Mouse (Mus musculus) forelimb bud, embryonic 11.5 days (tissue): ENCODE measurements around the gene Ptprs.
"Not testable (repeated sequence)": the region's sequence is repeated elsewhere in the genome, so short reads cannot be mapped to it uniquely, and the experiment has no call there.

Experiments
- DNase-seq: peaks from one replicate; pipeline ENCODE4 v3.0.0-alpha.2; 2012; ENCODE audit warnings: low read depth, low spot score

The Ptprs gene

DNA sequence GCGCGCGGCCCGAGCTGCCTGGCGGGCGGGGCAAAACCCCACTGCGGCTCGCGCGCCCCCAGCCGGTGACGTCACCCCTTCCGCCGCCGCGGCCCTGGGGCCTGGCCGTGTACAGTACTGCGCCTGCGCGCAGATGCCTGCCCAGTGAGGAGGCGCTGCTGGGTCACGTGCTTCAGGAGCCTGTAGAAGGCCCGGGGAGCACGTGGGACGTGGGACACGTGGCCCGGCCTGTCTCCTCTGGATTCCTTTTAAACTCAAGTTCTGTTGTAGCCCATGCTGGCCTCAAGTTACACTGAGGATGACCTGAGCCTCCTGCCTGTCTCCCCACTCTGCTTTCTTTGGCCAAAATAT, at the start of gene Ptprs:
Gene Ptprs (minus strand): TSS at position 82 of the 351 bp plus-strand sequence.
- peak; percentile 98 for DNase-seq

DNA sequence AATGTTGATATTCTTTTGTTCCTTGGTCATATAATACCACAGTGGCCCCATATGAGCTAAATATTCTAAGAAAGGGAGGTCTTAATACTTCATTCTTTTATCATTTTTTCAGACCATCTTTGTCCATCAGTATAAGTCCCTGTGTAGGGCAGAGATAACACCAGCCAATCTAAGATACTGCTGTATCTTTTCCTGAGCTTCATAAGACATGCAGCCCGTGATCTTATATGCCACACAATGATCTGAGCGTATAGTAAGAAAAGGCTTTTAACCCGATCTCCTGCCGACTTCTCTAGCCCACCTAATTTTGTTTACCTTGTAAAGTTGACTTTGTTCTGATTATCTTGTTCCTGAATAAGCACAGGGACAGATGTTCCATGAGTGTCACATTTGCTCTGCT, 48.7 kb upstream of the Ptprs start:
- no peak for DNase-seq

DNA sequence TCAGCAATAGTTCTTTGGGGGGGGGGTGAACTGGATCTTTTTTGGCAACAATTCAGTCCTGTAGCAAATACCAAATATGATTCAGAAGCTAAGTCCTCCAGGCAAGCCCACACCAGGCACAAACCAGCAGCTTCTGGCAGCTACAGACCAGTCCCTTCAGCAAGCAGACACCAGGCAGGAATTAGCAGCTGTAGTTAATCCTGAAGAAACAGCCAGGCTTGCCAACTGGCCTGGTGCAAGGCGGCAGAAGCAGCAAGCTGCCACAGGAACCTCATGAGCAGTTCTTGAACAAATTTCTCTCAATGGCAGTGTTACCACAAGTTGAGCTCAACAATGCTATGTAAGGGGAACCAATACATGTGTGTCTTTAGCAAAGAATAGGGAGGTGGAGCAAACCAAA, 46.5 kb upstream of the Ptprs start:
- no peak for DNase-seq

- no peak for DNase-seq
Observed at GRCm38 (mm10) chr17:56515690-56516410, 39.6 kb upstream of the Ptprs start.

DNA sequence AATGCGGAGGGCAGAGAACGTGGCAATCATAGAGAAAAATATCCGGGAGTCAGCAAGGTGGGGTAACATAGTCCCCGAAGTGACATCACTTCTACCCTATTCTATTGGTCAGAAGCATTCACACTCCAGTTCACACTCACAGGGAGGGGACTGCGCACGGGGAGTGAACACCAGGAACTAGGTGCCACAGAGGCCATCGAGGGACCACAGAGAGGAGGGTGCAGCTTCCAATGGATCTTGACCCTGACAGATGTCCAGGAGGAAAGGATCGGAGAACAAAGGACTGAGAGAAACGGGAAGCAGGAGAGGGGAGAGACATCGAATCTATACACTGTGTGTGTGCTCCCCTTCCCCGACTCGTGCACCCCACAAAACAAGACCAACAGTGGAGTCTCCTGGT, 38.6 kb upstream of the Ptprs start:
- DNase-seq: no peak

DNA sequence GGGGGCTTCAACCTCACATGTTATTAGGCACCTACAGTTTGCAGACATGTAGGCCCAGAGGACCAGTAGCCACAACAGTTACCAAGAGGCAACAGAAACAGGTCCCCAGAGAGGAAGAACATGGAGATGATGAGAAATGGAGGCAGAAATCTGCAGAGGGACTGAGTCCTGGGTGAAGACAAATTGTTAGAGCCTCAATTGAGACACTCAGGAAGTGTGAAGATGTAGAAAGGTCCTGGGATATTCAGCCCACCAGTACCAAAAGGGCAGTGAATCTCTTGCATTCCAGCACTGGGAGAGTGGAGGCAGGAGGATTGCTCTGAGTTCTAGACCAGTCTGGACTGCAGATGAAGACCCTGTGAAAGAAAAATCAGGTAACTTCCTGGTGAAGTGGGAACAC, 38.0 kb upstream of the Ptprs start:
- no peak for DNase-seq

- DNase-seq: no peak
Observed at GRCm38 (mm10) chr17:56512310-56512709, 36.0 kb upstream of the Ptprs start, which contains the start of gene Znrf4. Gene Znrf4, minus strand, starts transcription at chr17:56512431.

DNA sequence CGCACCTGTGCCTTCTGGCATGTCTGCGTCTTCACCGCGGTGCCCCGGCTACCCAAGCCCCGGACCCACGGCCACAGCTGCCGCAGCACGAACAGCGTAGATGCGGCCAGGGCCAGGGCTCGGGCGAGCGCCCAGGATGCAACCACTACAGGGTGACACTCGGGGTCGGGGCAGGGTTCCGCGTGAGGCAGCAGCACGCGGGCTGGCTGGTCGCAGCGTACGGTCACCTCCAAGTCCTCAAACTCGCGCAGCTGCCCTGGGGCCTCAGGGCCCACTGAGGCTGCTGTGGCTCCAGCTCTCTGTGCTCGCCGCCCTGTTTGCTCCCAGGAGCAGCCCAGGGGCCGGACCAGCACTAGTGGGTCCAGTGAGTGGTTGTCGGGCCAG, 35.4 kb upstream of the Ptprs start:
- no peak for DNase-seq

GRCm38 (mm10) chr17:56510970-56511706, 34.9 kb upstream of the Ptprs start:
- DNase-seq: no peak

- DNase-seq: no peak
Observed at GRCm38 (mm10) chr17:56510473-56510969, 34.2 kb upstream of the Ptprs start.

DNA sequence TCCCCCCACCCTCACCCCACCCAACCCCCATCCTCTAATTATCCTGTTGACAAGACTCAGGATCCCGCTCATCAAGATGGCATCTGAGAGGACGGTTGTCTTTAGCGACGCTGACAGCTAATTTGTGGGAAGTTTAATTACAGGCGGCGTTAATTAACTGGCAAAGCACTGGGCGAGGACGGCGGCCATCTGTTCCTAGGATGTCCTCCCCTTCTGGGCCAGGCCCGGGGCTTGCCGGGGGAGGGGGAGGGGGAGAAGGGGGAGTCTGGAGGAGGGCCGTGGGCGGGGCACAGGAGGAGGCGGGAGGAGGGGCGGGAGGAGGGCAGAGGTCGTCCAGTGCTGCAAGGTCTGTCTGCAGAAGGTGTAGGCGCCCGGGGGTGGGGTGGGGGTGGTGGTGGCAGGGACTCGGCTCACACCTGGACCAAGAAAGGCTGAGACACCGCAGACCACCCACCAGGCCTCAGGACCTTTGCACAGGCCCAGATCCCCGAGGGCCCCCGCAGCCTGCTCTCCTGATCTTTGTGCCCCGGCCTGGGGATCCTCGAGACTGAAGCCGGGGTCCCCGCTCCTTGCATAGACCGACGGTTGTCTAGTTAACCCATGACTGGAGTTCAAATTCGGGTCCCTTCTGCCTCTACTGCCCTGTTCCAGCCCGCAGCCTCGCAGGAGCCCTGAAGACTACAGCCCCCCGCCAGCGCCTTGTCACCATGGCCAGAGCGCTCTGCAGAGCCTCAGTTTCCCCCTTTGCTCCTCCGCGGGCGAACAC, 33.6 kb upstream of the Ptprs start:
- DNase-seq: no peak

- no peak for DNase-seq
Observed at GRCm38 (mm10) chr17:56509021-56509640, 32.8 kb upstream of the Ptprs start.

DNA sequence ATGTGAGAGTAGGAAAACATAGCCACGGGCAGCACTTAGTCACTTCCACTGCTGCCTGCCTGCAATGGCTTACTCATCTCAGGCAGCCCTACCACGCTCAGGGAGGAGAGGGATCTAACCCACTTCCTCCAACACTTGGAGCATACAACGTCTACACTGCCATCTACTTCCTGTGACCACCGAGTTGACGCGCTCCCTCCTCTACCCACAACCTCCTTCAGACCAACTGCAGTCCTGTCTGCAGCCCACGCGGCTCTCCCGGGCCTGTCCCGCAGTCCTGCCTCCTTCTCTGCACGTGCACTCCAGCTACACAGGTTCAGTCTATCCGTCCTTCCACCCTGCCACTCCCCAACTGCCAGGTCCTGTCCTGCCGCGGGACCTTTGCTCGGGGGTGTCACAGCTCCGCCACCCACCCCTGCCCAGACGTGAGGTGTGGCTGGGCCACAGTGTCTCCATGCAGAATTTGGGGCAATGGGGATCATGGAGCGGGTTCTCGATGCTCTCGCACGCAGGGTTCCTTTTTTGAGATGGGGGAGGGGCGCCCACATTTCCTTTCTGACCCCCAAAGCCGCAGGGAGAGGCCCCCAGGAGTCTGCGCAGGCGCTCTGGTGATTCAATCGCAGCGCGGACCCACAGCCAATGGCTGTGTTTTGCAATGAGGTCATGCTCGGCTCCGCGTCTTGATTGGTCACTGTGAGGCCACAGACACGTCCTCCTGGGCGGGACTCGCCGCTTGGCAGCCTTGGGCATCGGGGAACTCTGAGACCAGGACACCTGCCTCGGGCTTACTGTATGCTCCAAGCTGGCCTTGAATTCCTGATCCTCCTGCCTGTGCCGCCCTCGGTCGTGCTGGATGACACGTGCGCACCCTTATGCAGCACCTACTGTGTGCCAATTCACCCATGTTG, 31.1 kb upstream of the Ptprs start:
- peak; percentile 95 for DNase-seq

- DNase-seq: no peak
Observed at GRCm38 (mm10) chr17:56506417-56507065, 30.3 kb upstream of the Ptprs start.

GRCm38 (mm10) chr17:56505401-56505800, 29.1 kb upstream of the Ptprs start:
- no peak for DNase-seq

DNA sequence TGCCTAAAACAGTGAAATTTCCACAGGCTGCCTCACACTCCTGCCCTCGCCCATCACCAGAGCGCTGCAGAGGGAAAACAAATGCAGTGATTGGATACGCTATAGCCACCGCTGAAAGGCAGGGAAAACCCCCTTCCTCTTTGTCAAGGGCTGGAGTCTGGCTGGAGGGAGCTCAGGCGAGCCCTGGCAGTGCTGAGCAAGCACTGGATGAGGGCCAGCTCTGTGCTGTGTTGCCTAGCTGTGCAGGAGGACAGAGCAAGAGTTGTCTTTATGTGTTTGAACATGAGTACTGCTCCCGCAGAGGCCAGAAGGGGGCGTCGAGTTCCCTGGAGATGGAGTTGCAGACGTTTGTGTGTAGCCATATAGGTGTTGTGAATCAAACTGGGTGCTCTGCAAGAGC, 26.2 kb upstream of the Ptprs start:
- DNase-seq: no peak

GRCm38 (mm10) chr17:56501635-56502400, 25.5 kb upstream of the Ptprs start:
- DNase-seq: not testable (repeated sequence)

- no peak for DNase-seq
Observed at GRCm38 (mm10) chr17:56499229-56499628, 22.9 kb upstream of the Ptprs start.

DNA sequence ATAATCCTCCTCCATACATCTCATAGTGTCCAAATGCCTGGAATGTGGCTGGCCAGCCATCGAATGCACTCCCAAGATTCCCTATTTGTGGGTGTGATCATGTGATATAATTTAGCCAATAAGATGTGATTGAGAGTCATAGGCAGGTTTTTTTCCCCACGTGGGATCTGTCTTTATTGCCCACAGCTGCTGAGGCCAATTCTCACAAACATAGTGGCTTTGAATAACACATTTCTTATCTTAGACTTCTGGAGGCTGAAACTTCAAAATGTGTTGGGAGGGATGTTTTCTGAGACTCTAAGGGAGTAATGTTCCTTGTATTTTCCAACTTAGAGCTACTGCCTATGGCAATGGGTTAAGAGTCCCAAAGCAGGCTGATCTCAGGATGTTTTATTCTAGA, 18.2 kb upstream of the Ptprs start:
- DNase-seq: no peak

GRCm38 (mm10) chr17:56493841-56494240, 17.6 kb upstream of the Ptprs start:
- no peak for DNase-seq
